Comparison of ENCODE assay signal across 26 mouse cellular contexts in genomic region chr10:55335997-55336396, GRCm38 (mm10).
DNase-seq lines count a peak whose midpoint lies in the region; ATAC-seq and TF ChIP-seq lines count a peak whose summit lies in the region.
"Had no signal": no experiment of that assay in that cellular context is flagged by ENCODE, and none has a peak within 500 bp of the region (broad histone marks: within the 10 kb centered on the region; RNA-seq: fewer than 3 reads in every experiment).

No protein-coding gene starts in this region.

- 41% methylated on average over 3 of the region's 3 CpGs for WGBS in kidney, adult 2 months
- whole genome bisulfite sequencing in kidney, embryonic 16.5 days: 69% methylated on average over 3 of the region's 3 CpGs
- WGBS in kidney, embryonic 14.5 days: 77% methylated on average over 3 of the region's 3 CpGs
- WGBS in hindbrain, embryonic 16.5 days: 88% methylated on average over 3 of the region's 3 CpGs

- H3K4me1 ChIP-seq in kidney, adult 2 months (ENCODE audit: control insufficient read depth, insufficient read depth, low read length): no peaks in the 10 kb centered on the region
- no peaks in the 10 kb centered on the region for H3K4me1 ChIP-seq in kidney, embryonic 16.5 days (ENCODE audit: insufficient read depth, low read length)
- no peaks in the 10 kb centered on the region for H3K4me1 ChIP-seq in kidney, embryonic 14.5 days (ENCODE audit: control insufficient read depth, insufficient read depth, low read length)
- no peaks in the 10 kb centered on the region for H3K4me1 ChIP-seq in hindbrain, embryonic 16.5 days (ENCODE audit: control insufficient read depth, insufficient read depth, low read depth, low read length)
- H3K4me1 ChIP-seq: embryonic facial prominence, embryonic 10.5 days; embryonic facial prominence, embryonic 13.5 days; forebrain, embryonic 10.5 days; forebrain, embryonic 13.5 days; heart, embryonic 10.5 days; heart, embryonic 13.5 days had no signal

- no peak overlapping the region for H3K4me2 ChIP-seq in kidney, embryonic 16.5 days (replicated peaks; ENCODE audit: low read depth, low read length)
- H3K4me2 ChIP-seq in kidney, embryonic 14.5 days (replicated peaks; ENCODE audit: low read depth, low read length): no peak overlapping the region
- H3K4me2 ChIP-seq in hindbrain, embryonic 16.5 days (ENCODE audit: low read length): no peak overlapping the region
- H3K4me2 ChIP-seq: embryonic facial prominence, embryonic 13.5 days; forebrain, embryonic 13.5 days; heart, embryonic 13.5 days; hindbrain, embryonic 14.5 days had no signal

- H3K27me3 ChIP-seq in kidney, adult 2 months (replicated peaks; ENCODE audit: control insufficient read depth, insufficient read depth, low read length): no peaks in the 10 kb centered on the region; the same call in 1 of the 2 replicates
- no peaks in the 10 kb centered on the region for H3K27me3 ChIP-seq in kidney, embryonic 16.5 days (ENCODE audit: insufficient read depth, low read length)
- H3K27me3 ChIP-seq in kidney, embryonic 14.5 days (ENCODE audit: control insufficient read depth, insufficient read depth, low read length): no peaks in the 10 kb centered on the region
- H3K27me3 ChIP-seq in hindbrain, embryonic 16.5 days (replicated peaks; ENCODE audit: control insufficient read depth, insufficient read depth, low read length): no peaks in the 10 kb centered on the region
- H3K27me3 ChIP-seq: embryonic facial prominence, embryonic 13.5 days; forebrain, embryonic 13.5 days; heart, embryonic 13.5 days had no signal

- H3K36me3 ChIP-seq in kidney, adult 2 months (ENCODE audit: control insufficient read depth, insufficient read depth, low read length): no peaks in the 10 kb centered on the region
- no peaks in the 10 kb centered on the region for H3K36me3 ChIP-seq in kidney, embryonic 16.5 days (ENCODE audit: insufficient read depth, low read length)
- no peaks in the 10 kb centered on the region for H3K36me3 ChIP-seq in kidney, embryonic 14.5 days (ENCODE audit: control insufficient read depth, insufficient read depth, low read length)
- no peaks in the 10 kb centered on the region for H3K36me3 ChIP-seq in hindbrain, embryonic 16.5 days (ENCODE audit: control insufficient read depth, insufficient read depth, low read length)
- H3K36me3 ChIP-seq: embryonic facial prominence, embryonic 10.5 days; embryonic facial prominence, embryonic 13.5 days; forebrain, embryonic 10.5 days; heart, embryonic 10.5 days; heart, embryonic 13.5 days had no signal

- TF ChIP-seq CTCF in kidney, adult 2 months (conservative IDR thresholded peaks at IDR 0.05; ENCODE audit: insufficient read depth, insufficient read length, low read depth, low read length): no peak

- H3K27ac ChIP-seq in kidney, adult 2 months (ENCODE audit: insufficient read depth, low read depth, low read length): no peak overlapping the region
- H3K27ac ChIP-seq in kidney, embryonic 16.5 days (ENCODE audit: low read length): no peak overlapping the region
- no peak overlapping the region for H3K27ac ChIP-seq in kidney, embryonic 14.5 days (ENCODE audit: low read depth, low read length)
- no peak overlapping the region for H3K27ac ChIP-seq in hindbrain, embryonic 16.5 days (ENCODE audit: low read depth, low read length)
- H3K27ac ChIP-seq: embryonic facial prominence, embryonic 10.5 days; embryonic facial prominence, embryonic 13.5 days; forebrain, embryonic 10.5 days; forebrain, embryonic 13.5 days; heart, adult 2 months; heart, embryonic 10.5 days; heart, embryonic 13.5 days; hindbrain, embryonic 14.5 days had no signal

- peaks cover 3% of the 10 kb centered on the region; the same call in 1 of the 2 replicates for H3K9me3 ChIP-seq in kidney, embryonic 16.5 days (ENCODE audit: low read length)
- no peaks in the 10 kb centered on the region for H3K9me3 ChIP-seq in kidney, embryonic 14.5 days (ENCODE audit: control insufficient read depth, low read length)
- H3K9me3 ChIP-seq in hindbrain, embryonic 16.5 days (ENCODE audit: control insufficient read depth, low read length): no peaks in the 10 kb centered on the region
- H3K9me3 ChIP-seq: embryonic facial prominence, embryonic 10.5 days; forebrain, embryonic 10.5 days; forebrain, embryonic 13.5 days; heart, embryonic 10.5 days; heart, embryonic 13.5 days had no signal

- peak; percentile 5 for DNase-seq in kidney, adult 11 months
- DNase-seq in kidney, adult 2 months: no peak
- DNase-seq in Muller cell, postnatal 12 days (ENCODE audit: inconsistent ontology term): peak; percentile 63
- DNase-seq in left cerebral cortex, postnatal 14 days (ENCODE audit: low spot score in 2 of 2): no peak
- DNase-seq: adrenal gland, postnatal 10 days; adrenal gland, postnatal 36 days; cerebellum, adult 18-20 months; cerebellum, adult 9-10 months; cerebellum, postnatal 14 days; gastrocnemius, postnatal 10 days; gastrocnemius, postnatal 36 days; heart, adult 2 months; heart, postnatal 14 days; heart, postnatal 4 days had no signal

- no peak overlapping the region for H3K4me3 ChIP-seq in kidney, adult 2 months (ENCODE audit: insufficient read depth, low read depth, low read length)
- no peak overlapping the region for H3K4me3 ChIP-seq in kidney, embryonic 16.5 days (ENCODE audit: low read length)
- H3K4me3 ChIP-seq in kidney, embryonic 14.5 days (ENCODE audit: low read length): no peak overlapping the region
- H3K4me3 ChIP-seq in hindbrain, embryonic 16.5 days (ENCODE audit: low read length): no peak overlapping the region
- H3K4me3 ChIP-seq: embryonic facial prominence, embryonic 10.5 days; embryonic facial prominence, embryonic 13.5 days; forebrain, embryonic 10.5 days; forebrain, embryonic 13.5 days; heart, adult 2 months; heart, embryonic 10.5 days; heart, embryonic 13.5 days had no signal

- intact Hi-C loops in left cerebral cortex, postnatal 14 days (cut with DNase I): no loop called here

- H3K9ac ChIP-seq in kidney, embryonic 16.5 days (replicated peaks; ENCODE audit: low read length): no peak overlapping the region
- H3K9ac ChIP-seq in kidney, embryonic 14.5 days (ENCODE audit: low read depth, low read length): no peak overlapping the region
- no peak overlapping the region for H3K9ac ChIP-seq in hindbrain, embryonic 16.5 days (ENCODE audit: low read depth, low read length)
- H3K9ac ChIP-seq: embryonic facial prominence, embryonic 13.5 days; forebrain, embryonic 13.5 days; heart, embryonic 13.5 days; hindbrain, embryonic 14.5 days had no signal

- ATAC-seq in kidney, embryonic 16.5 days (ENCODE audit: low FRiP score, low TSS enrichment): peak; percentile 77; the same call in 1 of the 2 replicates
- no peak for ATAC-seq in kidney, embryonic 14.5 days (ENCODE audit: low FRiP score, low TSS enrichment)
- ATAC-seq in hindbrain, embryonic 16.5 days: no peak
- ATAC-seq: CD4-positive, CD25-positive, alpha-beta regulatory T cell, adult 4 months; forebrain, embryonic 13.5 days; forebrain, embryonic 16.5 days had no signal

- TF ChIP-seq POLR2A in kidney, adult 2 months (IDR thresholded peaks at IDR 0.05; ENCODE audit: low read depth, low read length): no peak

Comparison
In these comparisons a context has a peak if more than half of its experiments do, and no peak if none do; other contexts are left out.
1. DNase-seq: peak in kidney, adult 11 months (single experiment) and Muller cell, postnatal 12 days (single experiment); none in kidney, adult 2 months (single experiment) and left cerebral cortex, postnatal 14 days (0 of 2).